Mouse (Mus musculus): ENCODE data around the gene Cox17. TPM values are rescaled to one million over a fixed set of nuclear protein-coding genes. Genes with fewer than 3 reads are reported as not detected.

The Cox17 gene
- polyA plus RNA-seq, 1 experiment from 2014 or later: 113 TPM

GRCm38 (mm10) chr16:38370633-38371374, 24.0 kb downstream of the Cox17 start:
- ATAC-seq (ENCODE audit: insufficient read depth, low FRiP score, low TSS enrichment) (no peak), DNase-seq (ENCODE audit: low spot score) (no peak)
- Histone ChIP-seq H3K4me2 (ENCODE audit: low read depth) (no peak overlapping the region), H3K4me3 (ENCODE audit: low read depth, low read length) (no peak overlapping the region), H3K9ac (ENCODE audit: low read length) (no peak overlapping the region), H3K27ac (ENCODE audit: low read depth, low read length) (no peak overlapping the region), H3K4me1 (ENCODE audit: control insufficient read depth, insufficient read depth, low read length) (no peaks in the 10 kb centered on the region), H3K9me3 (ENCODE audit: control insufficient read depth, low read length) (no peaks in the 10 kb centered on the region), H3K36me3 (ENCODE audit: control insufficient read depth, insufficient read depth, low read length) (no peaks in the 10 kb centered on the region), H3K27me3 (ENCODE audit: control insufficient read depth, insufficient read depth, low read length) (no peaks in the 10 kb centered on the region)
- WGBS: 82% methylated on average over 8 of the region's 8 CpGs

- H3K27me3 ChIP-seq (ENCODE audit: control insufficient read depth, insufficient read depth, low read length): no peaks in the 10 kb centered on the region
- no peak overlapping the region for H3K9ac ChIP-seq (ENCODE audit: low read length)
- no peaks in the 10 kb centered on the region for H3K4me1 ChIP-seq (ENCODE audit: control insufficient read depth, insufficient read depth, low read length)
- H3K9me3 ChIP-seq (ENCODE audit: control insufficient read depth, low read length): no peaks in the 10 kb centered on the region
- H3K36me3 ChIP-seq (ENCODE audit: control insufficient read depth, insufficient read depth, low read length): no peaks in the 10 kb centered on the region
- no peak overlapping the region for H3K4me3 ChIP-seq (ENCODE audit: low read depth, low read length)
- H3K27ac ChIP-seq (ENCODE audit: low read depth, low read length): no peak overlapping the region
- H3K4me2 ChIP-seq (ENCODE audit: low read depth): no peak overlapping the region
- ATAC-seq (ENCODE audit: insufficient read depth, low FRiP score, low TSS enrichment) (no peak), DNase-seq (ENCODE audit: low spot score) (no peak)
- WGBS: 88% methylated on average over 15 of the region's 15 CpGs
Measured at GRCm38 (mm10) chr16:38371705-38372296, 25.0 kb downstream of the Cox17 start.

- 84% methylated on average over 4 of the region's 4 CpGs for WGBS
- Histone ChIP-seq H3K27ac (ENCODE audit: low read depth, low read length) (no peak overlapping the region), H3K4me2 (ENCODE audit: low read depth) (no peak overlapping the region), H3K9ac (ENCODE audit: low read length) (no peak overlapping the region), H3K36me3 (ENCODE audit: control insufficient read depth, insufficient read depth, low read length) (no peaks in the 10 kb centered on the region), H3K27me3 (ENCODE audit: control insufficient read depth, insufficient read depth, low read length) (no peaks in the 10 kb centered on the region), H3K9me3 (ENCODE audit: control insufficient read depth, low read length) (no peaks in the 10 kb centered on the region), H3K4me1 (ENCODE audit: control insufficient read depth, insufficient read depth, low read length) (no peaks in the 10 kb centered on the region), H3K4me3 (ENCODE audit: low read depth, low read length) (no peak overlapping the region)
- DNase-seq (ENCODE audit: low spot score) (no peak), ATAC-seq (ENCODE audit: insufficient read depth, low FRiP score, low TSS enrichment) (no peak)
Measured at GRCm38 (mm10) chr16:38372876-38373275, 26.1 kb downstream of the Cox17 start.

GRCm38 (mm10) chr16:38373439-38373838, 26.6 kb downstream of the Cox17 start:
- Histone ChIP-seq H3K4me2 (ENCODE audit: low read depth) (no peak overlapping the region), H3K4me1 (ENCODE audit: control insufficient read depth, insufficient read depth, low read length) (no peaks in the 10 kb centered on the region), H3K4me3 (ENCODE audit: low read depth, low read length) (no peak overlapping the region), H3K36me3 (ENCODE audit: control insufficient read depth, insufficient read depth, low read length) (no peaks in the 10 kb centered on the region), H3K27me3 (ENCODE audit: control insufficient read depth, insufficient read depth, low read length) (no peaks in the 10 kb centered on the region), H3K9ac (ENCODE audit: low read length) (no peak overlapping the region), H3K9me3 (ENCODE audit: control insufficient read depth, low read length) (no peaks in the 10 kb centered on the region), H3K27ac (ENCODE audit: low read depth, low read length) (no peak overlapping the region)
- DNase-seq (ENCODE audit: low spot score) (no peak), ATAC-seq (ENCODE audit: insufficient read depth, low FRiP score, low TSS enrichment) (no peak)
- WGBS: 85% methylated on average over 10 of the region's 10 CpGs

GRCm38 (mm10) chr16:38373941-38374340, 27.1 kb downstream of the Cox17 start:
- H3K4me2 ChIP-seq (ENCODE audit: low read depth): no peak overlapping the region; the same call in 1 of the 2 replicates
- WGBS: 90% methylated on average over 16 of the region's 16 CpGs
- no peak overlapping the region for H3K4me3 ChIP-seq (ENCODE audit: low read depth, low read length)

GRCm38 (mm10) chr16:38374379-38375140, 27.8 kb downstream of the Cox17 start:
- DNase-seq (ENCODE audit: low spot score) (no peak), ATAC-seq (ENCODE audit: insufficient read depth, low FRiP score, low TSS enrichment) (no peak)
- no peaks in the 10 kb centered on the region for H3K36me3 ChIP-seq (ENCODE audit: control insufficient read depth, insufficient read depth, low read length)
- H3K9ac ChIP-seq (ENCODE audit: low read length): no peak overlapping the region
- 83% methylated on average over 10 of the region's 10 CpGs for WGBS
- H3K4me2 ChIP-seq (ENCODE audit: low read depth): no peak overlapping the region; the same call in 1 of the 2 replicates
- no peak overlapping the region for H3K27ac ChIP-seq (ENCODE audit: low read depth, low read length)
- H3K4me3 ChIP-seq (ENCODE audit: low read depth, low read length): no peak overlapping the region
- no peaks in the 10 kb centered on the region for H3K4me1 ChIP-seq (ENCODE audit: control insufficient read depth, insufficient read depth, low read length)
- H3K27me3 ChIP-seq (ENCODE audit: control insufficient read depth, insufficient read depth, low read length): no peaks in the 10 kb centered on the region
- H3K9me3 ChIP-seq (ENCODE audit: control insufficient read depth, low read length): no peaks in the 10 kb centered on the region

More at GRCm38 (mm10) chr16:38373941-38374340, 27.1 kb downstream of the Cox17 start:
- no peaks in the 10 kb centered on the region for H3K4me1 ChIP-seq (ENCODE audit: control insufficient read depth, insufficient read depth, low read length)
- no peak overlapping the region for H3K27ac ChIP-seq (ENCODE audit: low read depth, low read length)
- no peaks in the 10 kb centered on the region for H3K9me3 ChIP-seq (ENCODE audit: control insufficient read depth, low read length)
- DNase-seq (ENCODE audit: low spot score): no peak
- no peak overlapping the region for H3K9ac ChIP-seq (ENCODE audit: low read length)
- ATAC-seq (ENCODE audit: insufficient read depth, low FRiP score, low TSS enrichment): no peak
- H3K36me3 ChIP-seq (ENCODE audit: control insufficient read depth, insufficient read depth, low read length): no peaks in the 10 kb centered on the region
- H3K27me3 ChIP-seq (ENCODE audit: control insufficient read depth, insufficient read depth, low read length): no peaks in the 10 kb centered on the region

- Histone ChIP-seq H3K4me1 (ENCODE audit: control insufficient read depth, insufficient read depth, low read length) (no peaks in the 10 kb centered on the region), H3K36me3 (ENCODE audit: control insufficient read depth, insufficient read depth, low read length) (no peaks in the 10 kb centered on the region), H3K9me3 (ENCODE audit: control insufficient read depth, low read length) (no peaks in the 10 kb centered on the region), H3K27me3 (ENCODE audit: control insufficient read depth, insufficient read depth, low read length) (no peaks in the 10 kb centered on the region), H3K9ac (ENCODE audit: low read length) (no peak overlapping the region), H3K4me2 (ENCODE audit: low read depth) (no peak overlapping the region), H3K27ac (ENCODE audit: low read depth, low read length) (no peak overlapping the region), H3K4me3 (ENCODE audit: low read depth, low read length) (no peak overlapping the region)
- ATAC-seq (ENCODE audit: insufficient read depth, low FRiP score, low TSS enrichment) (no peak), DNase-seq (ENCODE audit: low spot score) (no peak)
- 86% methylated on average over 7 of the region's 7 CpGs for WGBS
Measured at GRCm38 (mm10) chr16:38375182-38375581, 28.4 kb downstream of the Cox17 start.

GRCm38 (mm10) chr16:38376163-38376840, 29.5 kb downstream of the Cox17 start:
- Histone ChIP-seq H3K36me3 (ENCODE audit: control insufficient read depth, insufficient read depth, low read length) (no peaks in the 10 kb centered on the region), H3K4me3 (ENCODE audit: low read depth, low read length) (no peak overlapping the region), H3K27ac (ENCODE audit: low read depth, low read length) (no peak overlapping the region), H3K4me2 (ENCODE audit: low read depth) (peak overlapping the region; percentile 13), H3K27me3 (ENCODE audit: control insufficient read depth, insufficient read depth, low read length) (no peaks in the 10 kb centered on the region), H3K9ac (ENCODE audit: low read length) (0 out of 2 replicates have a peak overlapping the region, but pooled peaks have one; percentile 12), H3K4me1 (ENCODE audit: control insufficient read depth, insufficient read depth, low read length) (no peaks in the 10 kb centered on the region), H3K9me3 (ENCODE audit: control insufficient read depth, low read length) (no peaks in the 10 kb centered on the region)
- ATAC-seq (ENCODE audit: insufficient read depth, low FRiP score, low TSS enrichment) (peak; percentile 81), DNase-seq (ENCODE audit: low spot score) (peak; percentile 68)
- WGBS: 42% methylated on average over 17 of the region's 17 CpGs
